Mouse (Mus musculus): Measurements from ENCODE around the gene Cyb5d1.
A peak's percentile ranks its signal among the peaks of the same experiment; 100 is the strongest.
"Not testable (repeated sequence)": the region's sequence is repeated elsewhere in the genome, so short reads cannot be mapped to it uniquely, and the experiment has no call there.

The Cyb5d1 gene

GRCm38 (mm10) chr11:69403691-69404594 is 8.5 kb upstream of the Cyb5d1 start:
- DNase-seq (ENCODE audit: low read depth, low spot score), result no peak

DNA sequence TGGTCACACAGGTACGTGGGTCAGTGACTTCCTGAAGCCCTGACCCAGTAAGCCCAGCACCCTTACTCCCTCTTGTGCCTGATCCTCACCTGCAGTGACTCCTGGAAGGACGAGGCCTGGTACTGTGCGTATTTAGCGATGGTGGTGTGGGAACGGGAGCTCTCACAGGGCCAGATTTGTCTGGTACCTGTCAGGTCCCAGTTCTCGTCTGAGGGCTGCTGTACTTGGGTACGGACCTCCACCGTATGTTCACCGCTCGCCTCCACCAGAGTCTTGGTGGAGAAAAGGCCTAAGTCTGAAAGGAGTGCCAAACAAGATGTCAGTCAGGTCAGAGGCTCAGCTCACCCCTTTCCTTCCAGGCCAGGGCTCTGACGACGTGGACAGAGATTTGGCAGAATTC is 6.6 kb upstream of the Cyb5d1 start:
- DNase-seq (ENCODE audit: low read depth, low spot score), result no peak

- DNase-seq (ENCODE audit: low read depth, low spot score), result peak; percentile 95
Measured at GRCm38 (mm10) chr11:69401210-69401637, 5.8 kb upstream of the Cyb5d1 start.

- DNase-seq (ENCODE audit: low read depth, low spot score), result no peak
Measured at GRCm38 (mm10) chr11:69400083-69400850, 4.8 kb upstream of the Cyb5d1 start.

DNA sequence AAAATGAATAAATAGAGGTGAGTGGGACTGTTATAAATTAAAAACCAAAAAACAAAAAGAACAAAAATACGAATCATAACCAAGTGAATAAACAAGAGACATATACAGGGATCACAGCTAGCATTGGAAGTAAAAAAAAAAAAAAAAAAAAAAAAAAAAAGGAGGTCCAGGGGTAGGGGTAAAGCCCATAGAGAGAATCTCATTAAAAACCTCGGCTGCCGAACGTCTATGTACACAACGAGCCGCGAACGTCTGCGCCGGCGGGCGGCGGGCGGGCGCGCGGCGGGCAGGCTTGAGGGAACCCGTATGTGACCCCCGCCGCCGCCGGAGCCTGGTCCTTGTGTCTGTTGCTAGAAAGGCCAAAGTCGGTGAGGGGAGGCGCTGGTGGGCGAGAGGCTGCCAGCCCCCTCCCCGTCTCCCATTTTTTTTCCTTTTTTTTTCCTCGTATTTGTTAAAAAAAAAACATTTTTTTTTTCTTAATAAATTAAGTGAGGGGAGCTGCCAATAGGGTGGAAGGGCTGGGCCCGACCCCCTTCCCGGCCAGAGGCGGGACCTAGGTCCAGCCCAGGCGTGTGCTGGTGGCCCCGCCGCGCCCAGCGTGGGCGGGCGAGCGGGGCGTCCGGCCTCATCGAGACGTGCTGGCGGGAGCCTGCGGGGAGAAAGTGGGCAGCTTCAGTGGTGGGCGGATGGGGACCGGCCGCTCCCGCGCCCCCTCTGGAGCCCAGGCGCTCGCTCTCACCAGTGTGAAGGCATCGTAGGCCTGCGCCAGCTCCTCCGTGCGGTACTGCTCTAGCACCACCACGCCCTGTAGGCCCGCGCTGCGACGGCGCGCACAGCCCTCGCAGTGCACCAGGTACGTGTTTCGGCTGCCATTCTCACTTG is 4.0 kb upstream of the Cyb5d1 start:
- no peak for DNase-seq (ENCODE audit: low read depth, low spot score)

DNA sequence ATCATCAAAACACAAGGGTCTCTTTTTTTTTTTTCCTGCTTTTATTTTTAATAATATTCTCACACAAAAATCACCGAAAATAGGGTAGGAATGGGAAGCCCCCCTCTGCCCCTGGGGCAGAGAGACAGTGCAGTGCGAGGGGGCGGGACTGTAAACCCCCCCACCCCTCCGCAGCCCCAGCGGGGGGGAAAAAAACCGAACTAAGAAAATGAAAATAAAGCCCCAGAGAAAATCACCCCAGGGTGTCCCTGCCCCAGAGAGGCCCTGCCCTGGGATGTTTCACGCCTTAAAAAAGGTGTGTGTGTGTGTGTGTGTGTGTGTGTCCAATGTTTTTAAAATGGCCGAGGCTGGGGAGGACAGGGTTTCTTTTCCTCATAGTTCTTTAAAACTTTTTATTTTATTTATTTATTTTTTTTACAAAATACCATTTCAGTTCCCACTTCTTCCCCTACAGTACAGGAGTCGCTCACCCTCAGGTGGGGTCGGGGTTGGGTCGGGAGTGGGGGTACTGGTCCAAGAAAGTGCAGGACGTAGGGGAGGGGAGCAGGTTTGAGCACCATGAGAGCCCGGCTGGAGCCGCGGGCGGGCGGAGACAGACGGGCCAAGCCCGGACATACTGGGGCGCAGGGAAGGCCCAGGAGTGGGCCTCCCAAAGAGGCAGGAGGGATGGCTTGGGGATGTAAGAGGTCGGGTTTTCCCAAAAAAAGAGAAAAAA is 3.2 kb upstream of the Cyb5d1 start:
- DNase-seq (ENCODE audit: low read depth, low spot score), result no peak

- DNase-seq (ENCODE audit: low read depth, low spot score), result no peak
Measured at GRCm38 (mm10) chr11:69398059-69398458, 2.6 kb upstream of the Cyb5d1 start, which contains the start of gene Tmem88. Gene Tmem88, minus strand, starts transcription at chr11:69398234.

DNA sequence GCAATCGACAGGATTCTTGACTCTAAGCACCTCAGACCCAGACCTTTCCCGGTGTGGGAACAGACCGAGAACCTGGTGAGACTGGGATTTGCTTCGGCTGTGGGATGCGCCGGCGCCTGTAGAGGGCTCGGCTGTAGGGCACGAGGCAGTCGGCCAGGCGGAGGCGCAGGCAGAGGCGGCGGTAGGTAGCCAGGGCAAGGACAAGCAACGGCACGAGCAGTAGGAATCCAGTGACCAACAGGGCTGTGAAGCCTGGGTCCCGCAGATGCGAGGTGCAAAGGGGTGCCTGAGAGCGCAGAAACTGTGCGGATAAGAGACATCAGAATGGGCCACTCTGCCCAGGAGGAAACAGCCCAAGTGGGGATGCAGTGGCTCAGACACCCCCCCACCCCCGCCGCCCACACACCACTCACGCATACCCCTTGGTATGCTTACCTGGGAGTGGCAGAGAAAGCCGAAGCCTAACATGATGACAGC is 2.2 kb upstream of the Cyb5d1 start:
- no peak for DNase-seq (ENCODE audit: low read depth, low spot score)

- no peak for DNase-seq (ENCODE audit: low read depth, low spot score)
Measured at GRCm38 (mm10) chr11:69396772-69397171, 1.3 kb upstream of the Cyb5d1 start.

DNA sequence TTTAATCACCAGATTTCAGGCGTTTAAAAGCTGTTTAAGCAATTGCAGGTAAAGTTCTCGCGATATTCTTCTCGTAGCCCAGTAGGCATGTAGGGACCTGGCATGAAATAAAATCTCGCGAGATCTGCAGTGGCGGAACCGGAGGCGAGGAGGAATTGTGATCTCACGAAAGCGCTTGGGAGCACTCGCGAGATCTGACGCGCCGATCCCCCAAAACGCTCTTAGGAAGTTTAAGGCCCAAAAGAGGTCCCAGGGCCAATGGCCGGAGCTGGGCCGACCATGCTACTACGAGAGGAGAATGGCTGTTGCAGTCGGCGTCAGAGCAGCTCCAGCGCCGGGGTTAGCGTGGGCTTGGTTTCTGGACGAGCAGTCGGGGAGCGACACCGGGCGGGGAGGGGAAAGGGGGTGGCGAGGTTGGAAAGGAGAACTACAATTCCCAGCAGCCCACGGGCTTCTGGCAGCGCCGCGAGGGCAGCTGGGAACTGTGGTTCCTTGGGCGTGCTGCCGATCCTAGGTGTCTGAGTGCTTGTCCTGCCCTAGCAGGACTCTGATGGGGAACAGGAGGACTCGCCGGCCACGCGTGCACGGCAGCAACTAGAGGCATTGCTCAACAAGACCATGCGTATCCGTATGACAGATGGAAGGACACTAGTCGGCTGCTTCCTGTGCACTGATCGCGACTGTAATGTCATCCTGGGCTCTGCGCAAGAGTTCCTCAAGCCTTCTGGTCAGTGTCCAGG is 373 bp upstream of the Cyb5d1 start:
- DNase-seq (ENCODE audit: low read depth, low spot score), result peak; percentile 99

DNA sequence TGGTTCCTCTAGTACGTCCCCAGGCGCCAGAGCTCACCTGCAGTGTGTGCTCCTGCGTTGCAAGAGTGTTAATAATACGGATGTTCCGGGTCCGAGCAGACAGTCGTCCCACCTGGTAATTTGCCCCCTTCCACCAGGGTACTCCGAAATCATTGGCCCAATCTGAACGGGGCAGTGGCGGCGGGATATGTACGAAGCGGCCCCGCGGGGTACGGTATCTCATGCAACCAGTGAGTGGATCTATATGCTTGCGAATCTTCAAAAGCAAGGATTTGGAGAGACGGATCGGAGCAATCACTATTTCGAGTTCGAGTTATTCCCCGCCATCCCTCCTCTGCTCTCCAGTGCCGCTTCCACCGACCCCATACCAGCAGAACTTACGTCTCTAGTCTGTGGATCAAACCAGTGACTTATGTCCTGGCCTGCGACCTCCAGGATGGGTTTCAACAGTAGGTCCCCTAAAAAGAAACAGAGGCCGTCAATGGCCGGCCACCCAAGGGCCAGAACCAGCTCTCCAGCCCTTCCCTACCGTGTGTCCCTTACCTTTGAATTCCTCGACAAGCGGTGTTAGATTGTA is 752 bp downstream of the Cyb5d1 start:
- not testable (repeated sequence) for DNase-seq (ENCODE audit: low read depth, low spot score)

DNA sequence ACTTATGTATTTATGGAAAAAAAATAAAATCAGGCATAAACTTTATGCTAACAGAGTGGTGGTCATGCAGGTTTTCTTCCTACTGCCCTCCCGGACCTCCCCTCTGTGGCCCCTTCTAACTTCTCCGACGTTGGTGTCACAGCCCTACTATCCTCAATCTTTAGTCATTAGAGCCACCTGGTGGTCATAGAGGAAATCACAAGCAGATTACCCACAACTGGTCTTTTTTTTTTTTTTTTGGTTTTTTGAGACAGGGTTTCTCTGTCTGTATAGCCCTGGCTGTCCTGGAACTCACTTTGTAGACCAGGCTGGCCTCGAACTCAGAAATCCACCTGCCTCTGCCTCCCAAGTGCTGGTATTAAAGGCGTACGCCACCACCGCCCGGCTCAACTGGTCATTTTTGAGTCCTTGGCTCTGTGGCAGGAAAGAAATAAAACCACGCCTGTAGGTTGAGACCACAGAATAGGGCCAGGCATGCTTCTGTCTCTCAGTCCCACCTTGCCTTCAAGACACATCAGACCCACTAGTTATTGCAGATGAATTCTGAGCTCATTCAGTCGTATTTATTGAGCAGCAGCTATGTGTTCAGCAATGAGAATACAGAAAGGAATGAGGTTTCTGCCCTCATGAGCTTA is 4.9 kb downstream of the Cyb5d1 start:
- DNase-seq (ENCODE audit: low read depth, low spot score), result no peak

DNA sequence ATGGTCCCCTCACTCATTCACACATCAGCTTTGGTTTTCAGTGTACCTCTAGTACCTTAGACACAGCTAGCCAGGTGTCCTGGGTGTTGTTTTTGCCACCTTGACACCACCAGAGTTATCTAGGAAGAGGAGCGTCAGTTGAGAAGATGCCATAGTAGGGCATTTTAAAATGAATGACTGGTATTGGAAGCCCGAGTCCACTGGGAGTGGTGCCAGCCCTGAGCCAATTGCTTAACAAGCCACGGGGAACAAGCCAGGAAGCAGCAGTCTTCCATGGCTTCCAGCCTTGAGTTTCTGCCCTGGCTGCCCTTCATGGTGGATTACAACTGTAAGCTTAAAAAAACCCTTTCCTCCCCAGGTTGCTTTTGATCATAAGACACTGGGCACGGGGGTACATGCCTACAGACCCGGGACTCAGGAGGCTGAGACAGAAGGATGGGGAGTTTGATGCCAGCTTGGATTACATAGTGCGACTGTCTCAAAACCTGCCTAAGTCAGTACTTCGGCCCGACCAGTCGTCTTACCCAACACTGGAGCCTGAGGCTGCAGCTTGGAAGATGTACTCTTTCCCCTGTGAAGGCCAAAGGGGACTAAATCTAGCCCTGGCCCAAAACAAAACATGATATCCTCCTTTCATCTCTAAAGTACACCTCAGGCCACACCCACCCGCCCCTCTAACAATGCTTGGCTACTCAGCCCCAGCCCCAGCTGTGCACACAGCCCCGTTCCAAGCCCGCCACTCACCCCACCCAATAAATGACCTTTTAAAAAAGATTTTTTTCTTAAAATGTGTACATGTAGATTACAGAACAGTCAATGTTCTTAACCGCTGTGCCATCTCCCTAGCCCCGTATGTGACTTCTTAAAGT is 5.7 kb downstream of the Cyb5d1 start:
- DNase-seq (ENCODE audit: low read depth, low spot score), result no peak

- no peak for DNase-seq (ENCODE audit: low read depth, low spot score)
Measured at GRCm38 (mm10) chr11:69388680-69389079, 6.8 kb downstream of the Cyb5d1 start.

DNA sequence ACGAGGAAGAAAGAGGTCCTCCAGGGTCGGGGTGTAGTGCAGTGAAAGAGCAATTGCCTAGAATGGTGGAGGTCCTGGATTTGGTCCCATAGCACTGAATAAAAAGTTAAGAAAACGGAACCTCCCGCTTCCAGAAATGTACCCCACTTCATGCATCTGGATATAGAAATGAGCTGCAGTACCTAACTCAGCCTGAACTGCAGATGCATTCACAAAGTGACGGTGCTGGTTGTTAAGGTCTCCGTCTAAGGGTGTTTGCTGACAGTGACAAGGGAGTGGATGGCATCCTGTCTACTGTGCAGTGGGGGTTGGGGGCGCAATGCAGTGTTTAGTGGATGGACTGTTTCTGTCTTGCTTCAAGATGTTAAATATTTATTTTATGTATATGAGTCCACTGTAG is 8.7 kb downstream of the Cyb5d1 start:
- no peak for DNase-seq (ENCODE audit: low read depth, low spot score)

- DNase-seq (ENCODE audit: low read depth, low spot score), result no peak
Measured at GRCm38 (mm10) chr11:69384979-69385378, 10.5 kb downstream of the Cyb5d1 start.

DNA sequence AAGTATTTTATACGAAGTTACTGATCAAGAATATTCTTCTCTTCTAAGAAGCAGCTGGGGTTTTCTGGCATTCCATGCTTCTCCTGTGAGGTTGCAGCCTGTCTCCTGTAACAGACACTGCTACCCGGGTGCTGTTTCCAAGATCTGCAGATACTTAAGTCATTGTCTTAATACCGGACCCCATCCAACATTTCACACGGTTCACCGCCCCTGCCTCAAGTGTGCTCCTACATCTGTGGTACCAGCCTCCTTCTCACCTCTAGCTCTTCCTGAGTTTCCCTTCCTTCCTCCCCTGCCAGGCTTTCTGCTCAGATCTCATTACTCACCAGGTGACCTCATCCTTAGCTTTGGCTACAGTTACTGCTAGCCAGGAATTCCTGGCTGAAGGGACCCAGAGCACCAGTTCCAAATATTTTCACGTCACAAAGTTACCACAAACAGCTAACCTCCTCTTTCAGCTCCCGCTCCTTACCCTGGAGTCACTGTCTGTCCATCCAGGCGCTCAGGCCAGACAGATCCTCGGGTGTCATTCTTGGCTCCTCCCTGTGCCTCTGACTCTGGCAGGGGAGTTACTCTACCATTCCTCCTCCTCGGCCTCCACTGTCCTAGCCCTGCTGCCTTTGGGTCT is 12.8 kb downstream of the Cyb5d1 start:
- no peak for DNase-seq (ENCODE audit: low read depth, low spot score)

DNA sequence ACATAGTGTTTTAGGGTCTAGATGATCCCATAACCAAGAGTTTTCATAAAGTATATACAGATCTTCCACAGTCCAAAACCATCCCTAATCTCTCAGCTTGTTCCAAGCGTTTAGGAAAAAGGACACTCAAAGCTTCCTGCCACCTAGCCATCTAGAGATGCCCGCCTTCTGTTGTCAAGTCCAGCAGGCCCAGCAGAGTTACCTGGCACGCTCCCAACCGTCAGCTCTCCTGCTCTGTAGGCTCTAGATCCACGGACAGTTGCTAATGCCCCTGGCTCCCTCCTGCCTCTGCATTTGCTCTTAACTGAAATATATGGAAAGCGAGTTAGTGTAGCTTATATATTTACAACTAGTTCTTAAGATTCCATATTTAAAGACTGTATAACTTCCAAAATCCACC is 14.1 kb downstream of the Cyb5d1 start:
- no peak for DNase-seq (ENCODE audit: low read depth, low spot score)

All from skeletal muscle tissue, adult 2 months (tissue).